Mouse (Mus musculus) hindlimb bud, embryonic 11.5 days (tissue): ENCODE results near the gene Sdk1.

Experiments
- DNase-seq: peaks from one replicate; pipeline ENCODE4 v3.0.0-alpha.2; 2012; ENCODE audit warnings: low read depth, low spot score; ENCODE audit errors: extremely low spot score

Gene Sdk1

GRCm38 (mm10) chr5:141873751-141874150, 632.5 kb downstream of the Sdk1 start:
- no peak for DNase-seq

DNA sequence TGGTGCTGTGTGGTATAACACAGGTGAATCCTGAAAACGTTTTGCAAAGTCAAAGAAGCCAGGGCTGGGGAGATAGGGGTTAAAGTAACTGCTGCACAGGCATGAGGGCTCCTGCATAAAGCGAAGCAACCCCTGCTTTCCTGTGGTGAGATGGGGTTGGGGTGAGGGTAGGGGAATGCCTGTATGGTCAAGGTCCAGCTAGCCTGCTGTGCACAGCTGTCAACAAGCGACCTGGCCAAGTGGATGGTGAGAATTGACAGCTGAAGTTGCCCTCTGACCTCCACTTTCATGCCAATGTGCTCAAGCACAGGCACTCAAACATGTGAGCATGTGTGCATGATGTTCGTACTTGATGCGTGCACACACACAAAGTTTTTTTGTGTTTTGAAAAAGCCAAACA, 639.4 kb downstream of the Sdk1 start:
- no peak for DNase-seq

- no peak for DNase-seq
Observed at GRCm38 (mm10) chr5:141884111-141884647, 642.9 kb downstream of the Sdk1 start.

DNA sequence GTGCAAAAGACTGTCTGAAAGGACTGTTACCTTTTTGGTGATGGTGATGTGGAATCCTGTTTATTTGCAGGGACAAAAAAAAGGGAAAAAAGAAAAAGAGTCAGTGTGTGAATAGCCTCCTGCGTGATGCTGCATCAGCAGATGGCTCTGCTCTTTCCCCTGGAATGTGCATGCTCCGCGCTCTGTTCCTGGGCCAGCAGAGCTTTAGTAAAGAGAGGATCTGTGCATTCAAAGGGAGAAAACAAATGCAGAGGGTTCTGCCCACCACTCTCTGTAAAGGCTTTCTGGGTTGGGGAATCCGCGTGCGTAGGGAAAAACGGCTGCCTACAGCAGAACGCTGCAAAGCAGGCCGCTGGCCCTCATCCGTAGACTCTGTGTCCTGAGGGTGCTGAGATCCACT, 644.7 kb downstream of the Sdk1 start:
- DNase-seq: no peak

- DNase-seq: no peak
Observed at GRCm38 (mm10) chr5:141889766-141890165, 648.5 kb downstream of the Sdk1 start.

DNA sequence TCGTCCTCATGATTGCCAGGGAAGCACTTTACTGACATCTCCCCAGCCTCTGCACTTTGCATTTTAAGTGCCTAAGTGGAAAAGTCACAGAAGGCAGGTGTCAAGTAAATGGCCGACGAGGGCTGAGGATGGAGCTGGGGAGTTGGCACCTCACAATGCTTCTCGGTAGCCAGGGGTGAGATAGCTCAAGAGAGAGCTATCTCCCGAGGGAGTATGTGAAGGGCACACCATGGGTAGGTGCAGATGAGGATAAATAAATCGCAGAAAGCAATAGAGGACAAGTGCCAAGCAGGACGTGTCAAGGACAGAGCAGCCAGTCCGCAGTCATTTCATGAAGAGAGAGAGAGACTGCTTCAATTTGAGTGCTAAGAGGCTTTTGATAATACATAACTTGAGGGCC, 655.1 kb downstream of the Sdk1 start:
- DNase-seq: no peak

DNA sequence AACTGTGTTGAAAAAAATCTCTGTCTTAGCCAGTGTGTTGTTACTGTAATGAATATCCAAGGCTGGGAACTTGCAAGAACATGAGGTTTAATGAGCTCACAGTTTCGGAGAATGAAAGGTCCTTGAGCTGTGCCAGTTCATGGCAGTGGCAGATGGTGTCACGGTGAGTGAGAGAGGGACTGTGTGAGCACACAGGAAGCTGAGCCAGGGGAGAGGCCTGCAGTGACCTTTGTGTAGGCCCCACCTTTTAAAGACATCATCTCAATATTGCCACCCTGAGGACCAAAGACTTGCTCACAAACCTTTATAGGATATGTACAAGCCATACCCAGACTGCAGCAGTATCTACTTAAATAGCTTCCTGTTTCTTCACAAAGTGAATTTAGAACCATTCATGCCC, 656.2 kb downstream of the Sdk1 start:
- no peak for DNase-seq

DNA sequence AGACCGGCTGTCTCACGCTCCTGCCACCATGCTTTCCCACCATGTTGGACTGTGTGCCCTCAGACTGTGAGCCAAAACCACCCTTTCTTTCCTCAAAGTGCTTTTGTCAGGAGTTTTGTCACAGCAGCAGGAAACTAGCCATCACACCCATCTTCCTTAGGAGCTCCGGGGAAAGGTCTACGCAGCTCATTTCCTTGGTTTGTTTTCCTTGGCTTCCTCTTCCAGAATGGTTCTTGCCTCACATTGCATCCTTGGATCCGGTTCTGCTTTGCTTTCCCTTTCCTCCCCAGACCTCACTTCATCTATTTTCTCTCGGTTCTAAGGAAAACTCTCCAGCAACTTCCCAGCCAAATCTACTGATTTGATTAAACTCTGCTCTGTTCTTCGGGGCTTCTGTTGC, 658.5 kb downstream of the Sdk1 start:
- no peak for DNase-seq

DNA sequence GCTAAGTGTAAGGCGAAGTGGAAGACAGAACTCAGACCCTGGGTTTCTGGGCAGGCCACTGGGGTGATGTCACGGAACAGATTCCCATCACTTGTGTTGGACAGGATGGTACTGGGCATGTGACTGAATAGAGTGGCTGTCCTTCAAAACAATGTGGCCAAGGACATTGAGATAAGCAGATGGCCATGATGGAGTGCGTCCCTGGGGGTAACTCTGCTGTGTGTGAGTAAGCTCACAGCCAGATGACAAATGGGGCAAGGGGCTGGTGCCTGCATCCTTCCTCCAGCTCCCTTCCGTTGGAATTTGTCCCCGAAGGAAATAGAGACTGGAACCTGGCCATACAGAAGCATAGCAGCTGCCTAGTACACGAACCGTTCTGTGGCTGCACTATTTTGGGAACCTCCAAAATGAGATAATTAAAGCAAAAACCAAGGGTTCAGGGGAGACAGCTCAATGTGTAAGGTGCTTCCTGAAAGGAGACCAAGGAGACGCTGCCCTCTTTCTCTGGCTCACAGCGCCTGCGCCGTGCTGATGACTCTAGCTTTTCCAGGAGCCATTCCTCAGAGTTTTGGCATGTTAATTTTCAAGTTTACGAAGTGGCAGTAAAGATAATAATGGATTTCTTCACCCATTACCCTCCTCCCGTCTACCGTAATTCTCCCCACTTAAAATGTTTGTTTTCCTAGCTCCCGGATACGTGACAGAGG, 661.4 kb downstream of the Sdk1 start:
- DNase-seq: no peak

GRCm38 (mm10) chr5:141910444-141910843, 669.2 kb downstream of the Sdk1 start:
- DNase-seq: no peak

- DNase-seq: no peak
Observed at GRCm38 (mm10) chr5:141910886-141911285, 669.6 kb downstream of the Sdk1 start.

- DNase-seq: no peak
Observed at GRCm38 (mm10) chr5:141912881-141913280, 671.6 kb downstream of the Sdk1 start.

- DNase-seq: no peak
Observed at GRCm38 (mm10) chr5:141916954-141917353, 675.7 kb downstream of the Sdk1 start.

GRCm38 (mm10) chr5:141939000-141939399, 697.7 kb downstream of the Sdk1 start:
- DNase-seq: no peak

GRCm38 (mm10) chr5:141940636-141941035, 699.3 kb downstream of the Sdk1 start:
- DNase-seq: no peak

DNA sequence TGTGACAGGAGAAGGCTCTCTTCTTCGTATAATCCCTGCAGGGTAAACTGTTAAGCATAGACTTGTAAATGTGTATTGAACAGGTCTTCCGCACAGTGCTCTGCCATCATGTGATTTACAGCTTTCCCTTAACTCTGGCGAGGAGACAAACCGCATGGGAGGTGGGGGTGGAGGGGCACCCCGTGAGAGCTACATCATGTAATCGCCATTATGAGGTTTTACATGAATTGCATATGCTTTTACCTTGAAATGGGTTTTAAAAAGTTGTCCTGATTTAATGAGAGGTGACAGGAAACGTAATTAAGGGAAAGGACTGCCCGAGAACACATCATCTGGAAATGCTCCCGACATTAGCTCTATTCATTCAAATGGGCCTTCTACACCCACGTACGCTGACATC, 709.5 kb downstream of the Sdk1 start:
- DNase-seq: peak; percentile 2

DNA sequence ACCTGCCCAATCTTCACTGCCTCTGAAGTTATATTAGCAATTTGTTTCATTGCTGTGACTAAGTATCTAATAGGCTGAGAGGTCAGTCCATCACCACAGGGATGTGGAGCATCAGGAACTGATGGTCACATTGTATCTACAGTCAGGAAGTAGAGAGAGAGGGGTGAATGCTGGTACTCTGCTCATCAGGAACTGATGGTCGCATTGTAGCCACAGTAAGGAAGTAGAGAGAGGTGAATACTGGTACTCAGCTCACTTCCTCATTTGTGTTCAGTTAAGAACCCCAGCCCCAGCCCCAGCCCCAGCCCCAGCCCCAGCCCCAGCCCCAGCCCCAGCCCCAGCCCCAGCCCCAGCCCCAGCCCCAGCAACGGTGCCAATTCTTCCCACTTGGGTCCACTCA, 711.0 kb downstream of the Sdk1 start:
- DNase-seq: no peak

DNA sequence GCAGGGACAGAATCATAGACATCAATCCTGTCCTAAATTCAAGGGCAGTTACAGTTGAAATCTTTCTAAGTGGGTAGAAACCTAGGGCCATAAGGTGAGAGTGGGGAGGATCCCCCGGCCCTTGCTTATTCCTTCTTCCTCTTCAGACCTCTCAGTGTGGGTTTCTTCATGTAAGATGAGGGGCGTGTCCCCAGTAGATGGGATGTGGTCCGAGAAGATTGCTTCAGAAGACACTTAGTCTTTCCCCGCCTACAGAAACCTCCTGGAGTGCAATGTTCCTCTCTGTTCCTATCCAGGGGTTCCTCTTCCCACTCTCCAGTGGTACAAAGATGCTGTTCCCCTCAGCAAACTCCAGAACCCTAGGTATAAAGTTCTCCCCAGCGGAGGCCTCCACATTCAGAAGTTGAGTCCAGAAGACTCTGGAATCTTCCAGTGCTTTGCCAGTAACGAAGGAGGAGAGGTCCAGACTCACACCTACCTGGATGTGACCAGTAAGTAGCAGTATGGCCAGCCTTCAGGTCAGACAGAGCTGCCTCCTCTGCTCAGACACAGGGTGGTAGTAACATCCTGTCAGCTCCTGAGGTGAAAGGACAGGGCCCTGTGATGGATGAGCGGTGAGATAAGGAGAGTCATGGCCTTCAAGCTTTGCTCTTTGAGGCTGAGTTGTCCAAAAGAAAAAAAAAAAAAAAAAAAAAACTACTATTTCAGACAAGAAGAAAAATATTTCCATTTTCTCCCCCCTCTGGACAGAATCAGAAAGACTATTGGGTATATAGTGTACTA, 711.6 kb downstream of the Sdk1 start:
- no peak for DNase-seq

- no peak for DNase-seq
Observed at GRCm38 (mm10) chr5:141971071-141971470, 729.8 kb downstream of the Sdk1 start.

DNA sequence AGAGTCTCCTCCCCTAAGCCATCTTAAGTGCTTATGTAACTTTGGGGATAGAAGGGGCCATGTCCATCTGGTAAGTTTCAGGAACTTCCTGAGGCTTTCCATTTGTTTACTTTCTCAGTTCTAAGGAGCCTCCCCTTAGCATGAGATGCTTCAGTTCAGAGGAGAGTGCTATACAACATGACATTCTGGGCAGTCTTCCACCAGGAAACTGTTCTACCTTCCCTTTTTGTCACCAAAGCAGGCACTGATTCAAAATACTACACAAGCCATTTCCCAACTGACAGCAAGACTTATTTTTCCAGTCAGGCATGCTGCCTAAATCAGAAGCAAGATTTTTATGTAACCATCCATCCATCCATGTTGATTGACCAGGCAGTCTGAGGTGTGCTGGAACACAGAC, 738.2 kb downstream of the Sdk1 start:
- DNase-seq: no peak

GRCm38 (mm10) chr5:141980746-141981145, 739.5 kb downstream of the Sdk1 start:
- DNase-seq: no peak

DNA sequence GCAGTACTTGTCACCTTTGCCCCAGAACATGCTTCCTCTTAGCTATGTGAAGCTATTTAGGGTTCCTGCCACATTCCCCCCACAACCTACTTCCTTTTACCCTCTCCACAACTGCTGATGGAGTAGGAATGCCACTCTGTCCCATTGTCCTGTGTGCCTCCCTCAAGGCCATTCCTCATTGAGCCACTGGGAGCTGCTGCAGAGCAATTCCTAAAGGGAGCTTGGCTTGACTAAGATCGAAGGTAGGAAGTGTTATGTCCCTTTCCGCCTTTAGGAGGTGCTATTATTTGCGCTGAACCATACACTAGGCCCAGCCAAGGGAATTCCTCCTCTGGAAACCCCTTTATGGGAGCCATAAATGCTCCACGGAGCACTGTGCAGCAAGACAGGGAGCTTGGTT, 743.0 kb downstream of the Sdk1 start:
- DNase-seq: no peak
